Mouse (Mus musculus) cerebellum, adult 2 months (tissue): ENCODE measurements at regions not wholly inside any gene's neighbourhood (a gene's known extent, or its start where the extent isn't known, plus 50 kb on each side); places are given as distances from the start of the nearest gene placed in this dataset.

Experiments
- DNase-seq, 2 experiments: peaks; one replicate each; pipeline ENCODE4 v3.0.0; 2021
- H3K27ac ChIP-seq: fragments of 200-500 bp; 2 replicates; pipeline ENCODE4 v1.5.1; 2012; ENCODE audit warnings: low read length, control low read depth, inconsistent platforms; ENCODE audit not compliant: insufficient read depth
- H3K27me3 ChIP-seq: fragments of 200-500 bp; 2 replicates; pipeline ENCODE4 v1.6.1; 2012; ENCODE audit warnings: inconsistent platforms, mild to moderate bottlenecking, low read length, moderate library complexity; ENCODE audit not compliant: control insufficient read depth, insufficient read depth
- H3K4me1 ChIP-seq: fragments of 200-500 bp; 2 replicates; pipeline ENCODE4 v1.6.1; 2011; ENCODE audit warnings: low read length; ENCODE audit not compliant: control insufficient read depth, insufficient read depth
- H3K4me3 ChIP-seq: fragments of 200-500 bp; replicated peaks from 2 replicates; pipeline ENCODE3; 2011; ENCODE audit warnings: mild to moderate bottlenecking, low read depth, low read length, control low read depth; ENCODE audit not compliant: insufficient read depth
- CTCF ChIP-seq: fragments of 200-500 bp; IDR thresholded peaks from 2 replicates; pipeline ENCODE4 v1.5.1; 2011; ENCODE audit warnings: low read depth, mild to moderate bottlenecking, control low read depth, low read length, moderate library complexity, borderline replicate concordance; ENCODE audit not compliant: insufficient read depth
- POLR2A ChIP-seq: fragments of 200-500 bp; IDR thresholded peaks from 2 replicates; pipeline ENCODE4 v1.6.1; 2011; ENCODE audit warnings: low read length, control low read depth, borderline replicate concordance; ENCODE audit not compliant: insufficient read depth
- WGBS: fragments of 180-500 bp; shearing (Covaris S2); methylation state at CpG from one replicate; pipeline ENCODE4 v1.1.7; 2018; 5-methylcytosine and 5-hydroxymethylcytosine counted together

- 94% methylated on average over 2 of the region's 2 CpGs for WGBS
- Histone ChIP-seq H3K4me3 (no peak overlapping the region), H3K27ac (no peak overlapping the region), H3K4me1 (no peaks in the 10 kb centered on the region), H3K27me3 (no peaks in the 10 kb centered on the region)
- no peak for DNase-seq
- TF ChIP-seq POLR2A (no peak), CTCF (no peak)
Observed at GRCm38 (mm10) chr9:52344177-52344877, 176.0 kb upstream of the Zc3h12c start.

GRCm38 (mm10) chr9:52341029-52341428 lies 172.7 kb upstream of the Zc3h12c start:
- no peak overlapping the region for H3K4me3 ChIP-seq
- H3K4me1 ChIP-seq, result no peaks in the 10 kb centered on the region
- no peak for TF ChIP-seq CTCF
- no peak for TF ChIP-seq POLR2A
- 82% methylated on average over 2 of the region's 2 CpGs for WGBS
- no peak overlapping the region for H3K27ac ChIP-seq
- no peak for DNase-seq
- no peaks in the 10 kb centered on the region for H3K27me3 ChIP-seq

- no peak for DNase-seq
Observed at GRCm38 (mm10) chr9:52337786-52338322, 169.5 kb upstream of the Zc3h12c start.

GRCm38 (mm10) chr9:52334767-52335166 lies 166.4 kb upstream of the Zc3h12c start:
- DNase-seq, result no peak
- Histone ChIP-seq H3K4me3 (no peak overlapping the region), H3K27ac (no peak overlapping the region), H3K27me3 (no peaks in the 10 kb centered on the region), H3K4me1 (no peaks in the 10 kb centered on the region)
- WGBS, result 92% methylated on average over 3 of the region's 3 CpGs
- TF ChIP-seq POLR2A (no peak), CTCF (no peak)

More at GRCm38 (mm10) chr9:52337786-52338322, 169.5 kb upstream of the Zc3h12c start:
- Histone ChIP-seq H3K4me3 (no peak overlapping the region), H3K4me1 (no peaks in the 10 kb centered on the region), H3K27ac (no peak overlapping the region), H3K27me3 (no peaks in the 10 kb centered on the region)
- TF ChIP-seq POLR2A (no peak), CTCF (no peak)
- WGBS, result 39% methylated on average over 4 of the region's 4 CpGs

- no peak for TF ChIP-seq CTCF
- Histone ChIP-seq H3K27me3 (no peaks in the 10 kb centered on the region), H3K27ac (no peak overlapping the region), H3K4me1 (no peaks in the 10 kb centered on the region), H3K4me3 (no peak overlapping the region)
- DNase-seq, result no peak
- 59% methylated on average over 2 of the region's 2 CpGs for WGBS
Observed at GRCm38 (mm10) chr9:52333884-52334283, 165.5 kb upstream of the Zc3h12c start.

- Histone ChIP-seq H3K4me3 (no peak overlapping the region), H3K27me3 (no peaks in the 10 kb centered on the region), H3K4me1 (no peaks in the 10 kb centered on the region), H3K27ac (no peak overlapping the region)
- WGBS, result 90% methylated on average over 1 of the region's 1 CpGs
- no peak for DNase-seq
- TF ChIP-seq CTCF, result no peak
- no peak for TF ChIP-seq POLR2A
Observed at GRCm38 (mm10) chr9:52331748-52332147, 163.4 kb upstream of the Zc3h12c start.

GRCm38 (mm10) chr9:52330652-52331051 lies 162.3 kb upstream of the Zc3h12c start:
- 88% methylated on average over 3 of the region's 3 CpGs for WGBS
- no peaks in the 10 kb centered on the region for H3K27me3 ChIP-seq
- no peak for DNase-seq
- no peak for TF ChIP-seq POLR2A
- no peak overlapping the region for H3K27ac ChIP-seq
- H3K4me1 ChIP-seq, result no peaks in the 10 kb centered on the region
- H3K4me3 ChIP-seq, result no peak overlapping the region

GRCm38 (mm10) chr9:52324347-52324746 lies 156.0 kb upstream of the Zc3h12c start:
- DNase-seq, result no peak
- H3K27ac ChIP-seq, result no peak overlapping the region
- TF ChIP-seq CTCF (no peak), POLR2A (no peak)
- no peaks in the 10 kb centered on the region for H3K4me1 ChIP-seq
- H3K27me3 ChIP-seq, result no peaks in the 10 kb centered on the region
- H3K4me3 ChIP-seq, result no peak overlapping the region
- WGBS, result 89% methylated on average over 2 of the region's 2 CpGs
